Mouse (Mus musculus): Measurements from ENCODE around the gene Hoxa5.

DNA sequence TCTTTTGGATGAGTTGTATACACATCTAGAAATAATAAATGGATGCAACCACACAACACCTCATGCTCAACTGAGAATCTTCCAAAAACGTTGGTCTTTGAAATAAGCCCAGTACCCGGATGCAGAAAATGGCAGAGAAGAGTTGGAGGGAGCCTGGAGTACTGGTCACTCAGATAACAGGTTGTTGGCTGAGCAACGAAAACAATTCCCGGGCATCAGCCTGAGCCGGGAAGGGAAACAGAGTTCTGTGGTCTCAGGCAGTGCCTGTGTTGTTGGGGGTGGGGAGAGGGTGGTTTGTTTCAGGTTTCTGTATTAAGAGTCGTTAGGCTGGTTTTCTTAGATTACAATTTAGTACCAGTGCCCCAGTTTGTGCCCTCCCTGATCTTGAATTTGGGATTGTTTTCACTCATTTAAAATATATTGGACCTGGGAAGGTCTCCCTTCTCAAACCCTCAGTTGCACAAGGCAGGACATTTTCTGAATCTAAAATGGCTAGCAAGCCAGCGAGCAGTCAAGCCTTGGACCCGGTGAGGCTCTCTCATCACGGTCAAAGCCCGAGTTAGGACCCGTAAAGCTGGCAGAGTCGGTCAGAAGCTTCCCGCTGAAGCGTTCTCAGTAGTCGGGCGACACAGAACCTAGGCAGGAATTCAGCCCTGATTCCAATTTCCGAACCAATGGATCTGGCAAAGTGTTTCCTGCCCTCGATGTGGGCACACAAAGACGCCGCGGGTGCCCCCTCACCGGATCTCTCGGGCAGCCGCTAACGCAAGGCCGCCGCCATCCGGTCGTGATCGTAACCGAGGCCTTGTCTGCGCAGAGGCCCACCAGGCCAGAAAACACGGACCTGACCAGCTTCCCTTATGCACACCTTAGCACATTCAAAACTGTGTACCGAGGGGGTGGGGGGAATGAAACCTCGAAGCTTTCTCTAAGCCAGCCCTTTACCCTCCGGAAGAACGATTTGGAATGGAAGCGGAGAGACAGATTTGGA, 24.4 kb upstream of the Hoxa5 start:
- TF ChIP-seq POLR2A (IDR thresholded peaks at IDR 0.05; ENCODE audit: low read depth, low read length) (no peak), CTCF (IDR thresholded peaks at IDR 0.05; ENCODE audit: extremely low read depth, insufficient read depth, insufficient read length, insufficient replicate concordance) (no peak)
